Mouse (Mus musculus) cortical plate, adult 2 months (tissue): ENCODE results near the gene Fau.

ENCODE experiments used
- CTCF ChIP-seq: fragments of 200-500 bp; IDR thresholded peaks from 2 replicates; pipeline ENCODE4 v1.5.1; 2011; ENCODE audit warnings: mild to moderate bottlenecking, control low read depth, low read length; ENCODE audit not compliant: insufficient read depth; ENCODE audit errors: extremely low read depth
- POLR2A ChIP-seq: fragments of 200-500 bp; IDR thresholded peaks from 2 replicates; pipeline ENCODE4 v1.6.1; 2011; ENCODE audit warnings: mild to moderate bottlenecking, low read length, control low read depth; ENCODE audit not compliant: insufficient read depth; ENCODE audit errors: extremely low read depth

GRCm38 (mm10) chr19:6028991-6029390 lies 28.7 kb upstream of the Fau start:
- TF ChIP-seq CTCF (no peak), POLR2A (no peak)
